Mouse (Mus musculus) adrenal gland, adult (tissue): ENCODE data around the gene Sfmbt2.

Experiments used
- DNase-seq, 2 experiments: peaks; one replicate each; pipeline ENCODE4 v3.0.0; 2022 to 2023; ENCODE audit warnings: low spot score in 1 of 2; ENCODE audit not compliant: inconsistent age in 2 of 2

Sfmbt2 gene

DNA sequence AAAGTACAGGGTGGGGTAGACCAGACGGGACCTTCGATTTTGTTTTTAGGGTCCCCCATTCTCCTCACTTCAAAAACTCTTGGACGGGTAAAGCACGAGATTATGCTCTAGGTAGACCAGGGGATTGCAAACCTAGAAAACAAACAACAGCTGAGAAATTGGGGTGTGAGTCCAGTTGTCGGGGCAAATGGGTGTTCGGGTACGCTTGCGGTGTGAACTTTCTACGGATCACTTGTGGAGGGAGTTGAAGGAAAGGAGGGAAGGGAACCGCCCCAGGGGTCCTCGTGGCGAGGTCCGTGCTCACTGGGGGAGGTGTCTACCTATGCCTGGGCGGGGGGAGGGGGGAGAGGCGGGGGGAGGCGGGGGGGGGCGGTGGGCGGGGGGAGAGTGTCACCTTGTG lies 1.6 kb downstream of the Sfmbt2 start:
- no peak for DNase-seq

DNA sequence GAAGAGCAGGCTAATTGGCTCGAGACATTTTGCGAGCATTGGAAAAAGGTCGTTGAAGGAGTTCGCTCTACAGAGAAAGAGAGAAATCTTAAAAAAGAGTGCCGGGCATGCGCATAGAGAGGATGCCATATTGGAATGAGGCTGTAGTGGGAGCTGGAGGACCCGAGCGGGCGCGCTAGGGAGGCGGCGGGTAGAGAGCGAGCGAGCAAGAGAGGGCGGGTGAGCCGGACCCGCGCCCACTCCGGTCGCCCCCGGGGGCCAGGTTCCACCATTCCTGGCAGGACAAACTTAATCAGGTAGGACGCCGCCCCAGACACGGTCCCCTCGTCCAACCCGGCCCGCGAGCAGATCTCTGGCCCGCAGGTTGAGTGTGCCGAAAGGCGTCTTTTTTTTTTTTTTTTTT lies 2.0 kb downstream of the Sfmbt2 start:
- DNase-seq = peak; percentile 53 to 85

DNA sequence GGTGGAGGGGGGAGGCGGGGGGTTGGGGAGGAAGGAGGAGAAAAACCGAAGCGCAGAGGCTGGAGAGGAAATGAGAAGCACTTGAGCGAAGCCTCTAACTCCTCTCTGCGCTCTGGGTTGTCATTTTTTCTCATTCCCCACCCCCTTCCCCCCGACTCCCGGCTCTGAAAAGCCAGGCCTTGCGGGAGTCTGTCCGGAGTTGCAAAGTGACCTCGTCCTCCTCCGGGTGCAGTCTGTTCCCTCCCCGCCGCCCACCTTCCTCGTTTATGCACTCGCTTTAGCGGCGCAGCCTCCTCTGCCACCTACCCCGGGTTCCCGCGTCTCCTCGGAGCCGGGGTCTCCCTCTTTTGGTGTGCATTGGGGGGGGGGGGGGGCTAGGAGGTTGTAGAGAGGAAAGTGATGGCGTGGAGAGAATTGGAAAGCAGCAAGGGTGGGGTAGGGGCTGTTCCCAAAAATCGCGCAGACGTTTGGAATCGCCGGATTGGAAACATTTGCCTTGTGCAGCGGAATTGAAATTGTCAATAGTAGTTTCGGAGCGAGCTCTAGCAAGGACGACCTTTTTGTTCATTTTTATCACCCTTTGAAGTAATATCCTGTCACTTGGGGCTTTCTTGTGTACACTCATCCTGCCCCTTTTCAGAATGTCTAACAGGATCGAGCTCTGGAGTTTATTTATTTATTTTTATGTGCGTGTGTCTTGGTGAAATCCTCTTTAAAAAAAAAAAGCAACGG lies 2.6 kb downstream of the Sfmbt2 start:
- DNase-seq = peak; percentile 27 to 59

DNA sequence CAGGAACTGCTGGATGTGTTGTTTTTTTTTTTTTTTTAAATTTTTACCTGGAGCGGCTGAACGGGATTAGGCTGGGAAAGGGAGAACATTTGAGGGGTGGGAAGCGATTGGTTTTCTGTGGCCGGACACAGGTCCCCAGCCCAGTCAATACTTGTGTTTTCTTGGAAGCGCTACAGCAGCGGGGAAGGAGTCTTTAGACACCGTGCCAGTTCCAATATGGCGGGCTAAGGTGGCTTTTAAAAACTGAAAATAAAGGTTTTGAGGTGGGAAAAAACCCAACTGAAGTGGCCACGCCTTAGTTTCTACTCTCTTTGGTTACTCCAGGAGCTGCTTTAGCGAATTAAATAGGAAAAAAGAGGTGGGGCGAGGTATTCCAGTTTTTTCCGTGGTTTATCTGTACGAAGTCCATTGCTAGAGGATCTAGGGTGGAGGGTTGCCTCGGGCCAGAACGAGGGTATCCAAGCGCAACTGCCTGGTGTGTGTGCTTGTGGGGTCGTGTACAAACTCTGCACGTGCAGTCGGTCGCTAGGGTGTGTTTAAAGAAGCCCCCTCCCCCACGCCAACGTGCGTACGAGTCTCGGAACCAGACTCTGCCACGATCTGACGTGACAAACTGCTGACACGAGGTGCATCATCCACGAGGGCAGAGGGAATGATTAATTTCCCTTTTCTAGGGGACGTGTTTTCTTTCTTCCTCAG lies 3.3 kb downstream of the Sfmbt2 start:
- DNase-seq = peak; percentile 8 to 55

DNA sequence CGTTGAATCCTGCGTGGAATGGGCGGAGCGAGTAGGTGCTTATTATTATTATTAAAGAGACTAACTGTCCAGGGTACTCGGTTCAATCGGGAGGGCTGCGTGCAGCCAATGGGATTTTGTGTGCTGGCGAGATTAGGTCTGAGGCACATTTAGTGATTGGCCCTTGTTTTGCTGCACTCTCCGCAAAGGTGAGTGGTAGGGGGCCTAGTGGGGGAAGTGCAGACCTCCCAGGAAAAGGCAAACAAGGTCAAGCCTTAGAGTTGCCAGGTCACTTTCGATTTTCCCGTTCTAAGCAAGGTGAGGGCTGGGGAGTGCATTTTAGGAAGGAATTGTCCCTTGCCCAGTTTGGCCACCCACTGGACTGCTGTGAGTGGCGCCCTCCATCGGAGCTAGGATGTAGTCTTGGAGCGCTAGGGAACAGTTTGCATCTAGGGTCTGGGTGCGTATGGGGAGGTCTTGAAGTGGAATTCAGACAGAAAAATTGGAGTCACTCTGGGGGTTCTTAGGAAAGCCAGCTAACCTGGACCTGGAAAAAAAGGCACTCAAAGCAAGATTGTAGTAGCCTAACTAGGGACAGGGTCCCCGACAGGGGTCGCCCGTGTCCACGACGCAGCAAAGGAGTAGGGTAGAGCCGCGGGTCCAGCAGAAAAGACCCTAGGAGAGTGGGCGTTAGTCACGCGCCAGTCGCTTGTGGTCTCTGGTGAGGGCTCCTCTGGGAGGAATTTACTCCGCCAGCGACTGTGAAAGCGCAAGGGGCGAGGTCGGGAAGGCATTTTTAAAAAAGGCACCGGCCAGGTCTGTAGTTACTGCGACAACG lies 4.1 kb downstream of the Sfmbt2 start:
- DNase-seq = peak; percentile 9 to 57

DNA sequence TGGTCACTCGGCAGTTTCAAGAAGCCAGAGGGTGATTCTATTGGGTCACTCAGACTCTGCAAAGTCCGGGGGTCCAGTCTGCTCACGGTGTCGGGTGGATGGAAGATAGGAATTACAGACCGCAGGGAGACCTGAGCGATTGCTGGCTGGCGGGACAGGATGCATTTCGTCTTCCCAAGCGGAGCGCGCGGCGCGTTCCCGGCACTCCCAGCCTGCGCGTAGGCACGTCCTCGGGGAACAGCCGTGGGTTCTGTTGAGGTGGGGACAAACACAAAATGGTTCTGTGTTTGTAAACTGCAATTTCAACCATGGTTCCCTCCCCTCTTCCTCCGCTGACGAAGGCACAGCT lies 4.7 kb downstream of the Sfmbt2 start:
- peak; percentile 11 to 54 for DNase-seq

DNA sequence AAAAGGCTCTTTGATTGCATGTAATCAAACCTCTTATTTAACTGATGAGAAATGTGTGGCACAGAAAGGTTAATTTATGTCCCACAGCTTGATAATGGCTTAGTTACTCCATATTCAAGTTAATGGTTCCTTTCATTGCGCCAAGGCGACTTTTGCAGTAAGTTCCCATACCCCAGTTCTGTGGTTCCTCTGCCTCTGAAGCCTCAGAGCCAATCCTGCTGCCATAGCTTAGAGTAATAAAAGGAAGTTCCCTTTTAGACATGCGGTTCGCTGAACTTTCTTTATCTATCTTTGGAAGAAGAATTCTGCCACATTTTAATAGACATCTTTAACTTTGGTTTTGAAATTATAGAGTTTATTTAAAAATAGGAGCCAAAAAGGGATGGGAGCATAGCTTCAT lies 19.7 kb downstream of the Sfmbt2 start:
- DNase-seq = no peak

DNA sequence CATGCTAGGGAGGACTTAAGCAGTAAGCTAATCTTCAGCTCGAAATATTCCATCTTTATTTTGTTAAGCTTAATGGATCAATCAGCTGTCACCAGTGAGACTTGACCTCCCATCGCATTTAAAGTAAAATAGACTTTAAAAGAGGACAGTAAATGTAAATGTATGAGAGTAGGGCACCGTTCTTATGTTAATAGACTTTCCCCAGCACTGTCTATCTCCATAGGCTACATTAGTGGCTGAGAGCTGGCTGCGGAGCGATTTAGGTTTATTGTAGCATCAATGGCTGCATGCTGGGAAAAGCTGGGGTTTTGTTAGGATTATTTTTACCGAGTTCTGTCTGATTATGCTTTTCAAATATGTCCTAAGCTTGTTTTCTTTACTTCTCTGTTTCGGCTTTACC lies 20.5 kb downstream of the Sfmbt2 start:
- DNase-seq = no peak

DNA sequence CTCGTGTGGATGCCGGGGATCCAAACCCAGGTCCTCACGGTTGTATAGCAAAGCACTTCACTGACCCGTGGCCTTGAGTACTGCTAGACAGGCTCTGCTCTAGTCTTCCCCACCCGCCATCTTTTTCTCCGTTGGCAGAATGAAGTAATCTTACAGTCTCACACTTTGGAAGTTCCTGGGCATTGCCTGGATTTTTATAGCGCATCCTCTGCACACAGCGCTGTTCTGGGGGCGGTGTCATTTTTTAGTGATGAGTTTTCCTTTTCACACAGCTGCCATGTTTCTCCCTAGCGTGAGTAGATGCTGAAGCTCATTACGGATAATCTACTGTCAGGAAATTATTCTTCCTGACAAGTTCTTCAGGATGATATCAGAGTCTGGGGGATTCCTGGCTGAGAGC lies 24.8 kb downstream of the Sfmbt2 start:
- DNase-seq = no peak

DNA sequence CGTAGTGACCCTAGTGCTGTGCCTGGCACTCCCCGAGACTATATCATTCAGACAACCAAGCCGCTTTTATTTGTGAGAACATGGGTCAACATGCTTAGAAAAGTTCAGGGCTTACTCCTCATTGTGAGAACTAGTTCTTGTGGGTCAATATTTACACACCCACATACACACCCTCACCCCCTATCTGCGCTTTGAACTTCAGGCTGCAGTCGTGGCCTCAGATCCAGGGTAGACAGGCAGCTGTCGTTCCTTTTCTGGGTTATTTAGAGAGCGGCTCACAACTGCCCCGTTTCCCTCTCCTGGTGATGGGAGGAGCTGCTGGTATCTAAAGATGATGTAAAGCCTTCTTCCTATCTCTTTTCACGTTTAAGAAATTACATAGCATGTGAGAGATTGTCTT lies 27.5 kb downstream of the Sfmbt2 start:
- no peak for DNase-seq

DNA sequence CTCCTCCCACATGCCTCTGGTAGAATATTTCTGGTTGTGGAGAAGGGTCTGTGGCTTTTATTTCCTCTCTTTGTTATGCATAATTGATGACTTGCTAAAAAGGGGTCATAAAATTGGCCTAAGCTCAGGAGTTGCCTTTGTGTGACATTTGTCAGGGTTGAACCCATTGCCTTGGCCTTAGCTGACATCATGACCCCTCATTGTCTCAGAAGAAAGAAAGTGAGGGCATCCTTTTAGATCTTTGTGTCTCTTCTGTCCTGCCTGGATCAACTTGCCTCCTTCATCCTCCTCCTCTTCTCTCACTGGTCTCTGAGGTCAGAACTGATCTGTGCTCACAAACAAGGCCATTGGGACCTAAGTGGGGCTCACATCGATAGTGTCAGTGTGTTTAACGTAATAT lies 35.8 kb downstream of the Sfmbt2 start:
- DNase-seq = no peak

DNA sequence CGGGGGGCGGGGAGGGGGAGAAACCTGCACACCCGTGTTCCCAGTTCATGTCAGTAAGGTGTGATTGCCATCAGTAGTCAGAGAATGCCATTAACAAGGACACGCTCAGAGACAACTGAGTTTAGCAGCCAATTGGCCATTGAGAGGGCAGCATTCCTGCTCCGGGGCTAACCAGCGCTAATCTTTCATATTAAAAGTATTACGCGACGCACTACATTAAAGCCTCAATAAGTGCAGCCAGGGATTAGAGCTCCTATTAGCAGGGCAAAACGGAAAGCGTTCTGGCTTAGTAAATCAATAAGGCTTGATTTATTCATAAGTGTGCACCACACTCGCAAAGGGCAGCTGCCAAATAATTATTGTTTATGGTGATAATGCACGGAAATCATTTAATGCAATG lies 39.1 kb downstream of the Sfmbt2 start:
- no peak for DNase-seq

DNA sequence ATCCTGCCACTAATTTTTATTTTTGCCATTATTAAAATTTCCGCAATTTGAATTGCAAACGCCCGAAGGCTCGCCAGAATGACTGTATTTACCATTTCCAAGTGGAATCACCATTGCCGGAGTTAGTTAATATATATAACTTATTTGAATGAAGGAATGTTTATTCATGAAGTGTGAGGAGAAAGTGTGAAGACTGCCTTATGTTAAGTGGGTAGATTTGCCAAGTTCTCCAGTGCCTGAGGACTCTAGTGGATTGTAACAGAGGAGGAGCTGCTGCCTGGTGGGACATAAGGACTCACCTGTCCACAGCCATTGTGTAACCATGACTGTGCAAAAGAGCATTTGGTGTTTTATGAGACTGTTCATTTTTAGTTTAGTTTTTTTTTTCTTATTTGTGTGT lies 39.8 kb downstream of the Sfmbt2 start:
- no peak for DNase-seq

DNA sequence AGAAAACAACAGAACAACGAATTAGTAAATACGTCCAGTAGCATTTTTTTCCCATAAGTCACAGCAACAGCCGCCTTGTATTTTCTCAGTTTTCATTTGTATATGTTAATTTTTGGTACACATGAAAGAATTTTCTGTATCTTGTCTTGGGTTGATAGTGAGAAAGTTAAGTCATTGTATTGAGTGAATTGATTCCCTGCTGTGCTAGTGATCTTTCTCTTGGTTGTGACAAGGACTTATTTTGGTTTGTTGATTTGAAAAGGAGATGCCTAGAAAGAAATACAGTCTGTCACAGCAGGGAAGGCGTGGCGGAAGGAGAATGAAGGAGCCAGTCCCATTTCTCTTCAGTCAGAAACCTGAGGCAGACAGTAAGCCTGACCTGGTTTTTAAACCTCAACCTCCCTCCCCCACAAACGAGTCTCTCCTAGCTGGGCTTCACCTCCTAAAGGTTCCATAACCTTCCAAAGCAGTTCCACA lies 50.7 kb downstream of the Sfmbt2 start:
- DNase-seq = no peak

DNA sequence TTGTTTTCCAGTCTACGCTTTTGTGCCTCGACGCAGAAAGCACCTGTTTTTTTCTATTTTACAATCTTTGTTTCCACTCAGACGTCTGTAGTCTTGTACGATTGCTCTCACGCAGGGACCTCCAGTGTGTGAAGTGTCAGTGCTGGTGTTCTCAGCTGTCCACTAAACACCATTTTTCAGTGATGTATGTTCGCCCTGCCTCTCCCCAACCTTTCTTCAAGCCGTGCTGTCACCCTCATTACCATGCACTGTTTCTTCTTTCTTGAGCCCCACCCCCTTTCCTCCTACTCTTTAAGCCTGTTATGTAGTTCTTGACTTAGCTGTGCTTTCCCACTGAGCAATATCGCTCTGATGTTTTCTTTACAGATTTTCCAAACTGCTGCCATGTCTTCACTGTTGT lies 67.0 kb downstream of the Sfmbt2 start:
- no peak for DNase-seq

DNA sequence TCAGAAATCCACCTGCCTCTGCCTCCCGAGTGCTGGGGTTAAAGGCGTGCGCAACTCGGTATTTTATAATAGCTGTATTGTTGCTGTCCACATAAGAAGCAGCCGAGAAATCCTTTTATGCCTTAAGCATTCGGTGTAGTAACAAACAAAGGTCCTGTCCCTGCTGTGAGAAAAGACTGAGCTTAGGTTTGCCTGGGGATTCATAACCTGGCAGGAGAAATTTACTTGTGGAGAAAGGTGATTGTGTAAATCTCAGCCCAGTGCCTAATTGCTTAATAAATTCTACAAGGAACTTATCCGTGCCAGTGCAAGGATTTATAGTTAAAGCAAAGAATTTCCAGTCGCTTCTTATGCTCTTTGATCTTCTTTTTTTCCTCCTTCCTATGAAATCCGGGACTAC lies 71.5 kb downstream of the Sfmbt2 start:
- DNase-seq = no peak

DNA sequence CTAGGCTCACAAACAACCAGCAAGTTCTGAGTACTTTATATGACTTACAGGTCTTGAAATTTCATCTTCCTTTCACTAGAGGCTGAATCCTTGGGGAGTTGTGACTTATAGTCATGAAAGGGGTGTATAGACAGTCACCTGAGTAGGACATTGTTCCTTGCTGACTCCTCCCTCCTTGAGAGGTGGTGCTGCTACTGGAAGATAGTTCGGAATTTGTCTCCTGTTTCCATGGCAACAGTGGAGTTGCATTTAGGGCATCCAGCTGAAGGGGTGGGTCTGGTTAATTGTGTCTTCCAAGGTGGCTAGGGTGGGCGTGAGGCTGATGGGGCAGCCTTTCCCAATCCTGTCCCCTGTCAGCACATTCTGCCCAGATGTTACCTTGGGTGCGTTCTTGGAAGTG lies 83.3 kb downstream of the Sfmbt2 start:
- DNase-seq = no peak

DNA sequence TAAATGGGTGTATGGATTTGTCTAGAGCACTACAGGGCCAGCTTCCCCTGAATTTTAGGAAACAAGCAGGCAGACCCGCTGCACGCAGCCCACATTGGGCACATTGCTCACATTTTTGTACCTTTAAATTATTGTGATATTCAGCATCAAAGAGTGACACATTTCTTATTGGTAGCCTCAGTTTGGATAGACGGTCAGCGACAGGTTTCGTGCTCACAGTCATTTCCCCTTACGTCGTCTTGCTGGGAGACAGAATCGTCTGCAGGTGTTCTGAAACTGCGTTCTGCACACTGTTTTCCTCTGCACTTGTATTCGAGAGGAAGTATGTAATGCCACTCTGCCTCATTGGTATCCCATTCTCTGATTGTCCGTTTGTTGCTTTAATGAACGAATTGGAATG lies 88.0 kb downstream of the Sfmbt2 start:
- DNase-seq = no peak

DNA sequence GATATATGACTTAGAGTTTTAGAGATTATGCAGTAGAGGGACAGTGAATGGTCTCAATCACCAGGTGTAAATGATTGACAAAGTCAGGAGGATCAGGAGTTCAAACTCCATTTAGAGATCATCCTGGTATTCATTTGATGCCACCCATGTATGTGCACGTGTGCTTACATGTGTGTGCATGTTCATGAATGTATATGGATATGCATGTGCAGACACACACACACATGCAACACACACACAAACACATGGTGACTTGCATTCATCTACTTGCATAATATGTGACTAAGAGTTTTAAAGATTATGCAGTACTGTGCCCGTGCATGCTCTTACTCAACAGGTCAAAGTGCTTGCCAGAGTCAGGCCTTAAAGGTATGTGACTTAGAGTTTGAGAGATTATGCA lies 146.2 kb downstream of the Sfmbt2 start:
- no peak for DNase-seq

DNA sequence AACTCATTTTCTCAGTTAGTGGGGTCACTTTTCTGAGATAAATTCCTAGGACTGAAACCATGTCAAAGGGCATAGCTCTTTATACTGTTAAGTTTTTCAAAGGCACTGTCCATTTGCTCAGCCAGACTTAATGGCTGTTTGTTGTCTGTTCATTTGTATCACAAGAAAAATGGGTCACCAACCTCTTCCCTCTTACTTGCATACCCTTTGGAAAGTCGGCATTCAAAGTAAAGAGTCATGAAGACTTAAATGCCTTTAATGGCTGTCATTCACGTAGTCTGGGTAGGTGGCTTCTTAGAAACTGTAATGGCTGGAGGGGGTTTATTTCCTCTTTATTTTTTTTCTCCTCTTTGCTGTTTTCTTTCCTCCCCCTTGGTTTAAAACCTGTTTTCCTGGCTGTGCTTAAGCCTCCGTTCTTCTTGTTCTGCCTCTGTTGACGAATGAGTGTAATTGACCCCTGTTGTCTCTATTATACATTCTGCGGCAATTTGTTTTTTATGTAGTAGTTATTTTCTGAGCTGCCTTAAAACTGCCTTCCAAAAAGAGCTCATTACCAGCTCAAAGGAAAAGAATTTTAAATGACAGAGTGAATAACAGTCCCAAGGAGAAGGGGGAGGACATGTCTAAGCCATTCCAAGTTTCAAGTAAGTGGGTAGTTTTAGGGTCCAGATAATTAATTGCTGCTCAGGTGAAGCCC lies 151.6 kb downstream of the Sfmbt2 start:
- DNase-seq = no peak

DNA sequence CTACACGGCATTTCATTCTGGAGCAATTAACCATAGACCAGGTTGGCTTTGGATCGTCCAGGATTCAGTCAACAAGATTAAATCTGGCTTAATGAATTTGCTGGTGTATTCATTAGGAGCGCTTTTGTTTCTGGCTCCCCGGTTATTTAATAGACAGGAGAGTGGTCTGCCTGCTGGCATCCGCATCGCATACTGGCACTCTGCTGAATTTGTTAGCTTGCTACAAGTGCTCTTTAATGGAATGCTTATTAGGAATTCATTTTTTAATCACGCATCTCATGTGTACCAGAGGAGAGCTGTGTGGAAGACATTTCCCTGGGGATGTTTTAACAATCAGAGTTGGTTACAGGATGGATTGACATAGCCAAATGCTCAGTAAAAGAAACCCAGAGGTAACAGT lies 155.3 kb downstream of the Sfmbt2 start:
- DNase-seq = no peak
